Mouse (Mus musculus) G1E (cell line): ENCODE measurements at regions not wholly inside any gene's neighbourhood (a gene's known extent, or its start where the extent isn't known, plus 50 kb on each side); places are given as distances from the start of the nearest gene placed in this dataset.

ENCODE experiments used
- ATAC-seq: 2 replicates; pipeline ENCODE4 v1.8.0; 2016; ENCODE audit warnings: mild to moderate bottlenecking; ENCODE audit not compliant: insufficient number of reproducible peaks, poor library complexity, low FRiP score, severe bottlenecking; ENCODE audit errors: extremely low read depth
- DNase-seq: peaks from one replicate; pipeline ENCODE4 v3.0.0; 2012; ENCODE audit warnings: low spot score
- H3K27me3 ChIP-seq: 2 replicates; pipeline ENCODE4 v1.6.1; 2012; ENCODE audit warnings: mild to moderate bottlenecking, low read length, inconsistent platforms; ENCODE audit not compliant: insufficient read depth
- H3K36me3 ChIP-seq: replicated peaks from 2 replicates; pipeline ENCODE3; 2012; ENCODE audit warnings: mild to moderate bottlenecking, inconsistent platforms
- H3K4me1 ChIP-seq: 2 replicates; pipeline ENCODE4 v1.6.1; 2012; ENCODE audit warnings: low read depth, low read length, inconsistent platforms, mixed read lengths; ENCODE audit not compliant: insufficient read depth
- H3K4me3 ChIP-seq: 2 replicates; pipeline ENCODE4 v1.5.1; 2012; ENCODE audit warnings: low read depth, mild to moderate bottlenecking, inconsistent platforms, low read length, moderate library complexity, mixed read lengths
- H3K9me3 ChIP-seq: replicated peaks from 2 replicates; pipeline ENCODE4 v1.6.1; 2012; ENCODE audit warnings: inconsistent platforms
- CTCF ChIP-seq: IDR thresholded peaks from 2 replicates; pipeline ENCODE4 v1.5.1; 2012; ENCODE audit warnings: low read depth, low read length, inconsistent platforms, mixed read lengths
- GATA1 ChIP-seq: IDR thresholded peaks from 2 replicates; pipeline ENCODE4 v1.6.1; 2012; ENCODE audit warnings: borderline replicate concordance, low read length, inconsistent platforms, mixed read lengths
- GATA2 ChIP-seq: IDR thresholded peaks from 2 replicates; pipeline ENCODE4 v1.6.1; 2012; ENCODE audit warnings: low read depth, low read length, inconsistent platforms, borderline replicate concordance
- POLR2AphosphoS5 ChIP-seq: IDR thresholded peaks from 2 replicates; pipeline ENCODE4 v1.6.1; 2012; ENCODE audit warnings: low read depth, low read length, inconsistent platforms; ENCODE audit not compliant: insufficient replicate concordance
- TAL1 ChIP-seq: conservative IDR thresholded peaks from 2 replicates; pipeline ENCODE4 v1.6.1; 2012; ENCODE audit warnings: low read depth, low read length, inconsistent platforms, mixed read lengths

DNA sequence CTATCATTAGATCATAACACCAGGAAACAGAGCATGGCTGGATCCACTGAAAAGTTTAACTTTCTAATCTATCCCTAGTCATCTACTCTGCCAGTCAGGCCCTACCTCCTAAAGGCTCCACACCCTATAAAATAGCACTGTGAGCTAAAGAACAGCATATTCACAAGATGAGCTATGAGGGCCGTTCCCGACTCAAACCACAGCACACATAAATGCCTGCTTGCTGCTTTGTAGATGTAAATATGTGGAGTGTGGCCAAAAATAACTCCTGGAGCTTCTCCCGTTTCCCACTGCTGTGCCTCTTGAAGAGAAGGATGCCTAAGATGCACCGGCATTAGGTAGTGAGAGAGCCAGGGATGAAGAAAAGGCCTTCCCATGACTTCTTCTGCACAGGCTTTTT is 1632.3 kb downstream of the 4930444P10Rik start:
- no peak for TF ChIP-seq CTCF
- TF ChIP-seq POLR2AphosphoS5 = no peak
- no peak for TF ChIP-seq GATA2
- TF ChIP-seq TAL1 = no peak
- no peak for TF ChIP-seq GATA1
- Histone ChIP-seq H3K27me3 (peaks cover 18% of the 10 kb centered on the region), H3K36me3 (no peaks in the 10 kb centered on the region), H3K4me1 (peaks cover 6% of the 10 kb centered on the region), H3K9me3 (no peaks in the 10 kb centered on the region), H3K4me3 (no peak overlapping the region)
- DNase-seq (no peak), ATAC-seq (no peak)

DNA sequence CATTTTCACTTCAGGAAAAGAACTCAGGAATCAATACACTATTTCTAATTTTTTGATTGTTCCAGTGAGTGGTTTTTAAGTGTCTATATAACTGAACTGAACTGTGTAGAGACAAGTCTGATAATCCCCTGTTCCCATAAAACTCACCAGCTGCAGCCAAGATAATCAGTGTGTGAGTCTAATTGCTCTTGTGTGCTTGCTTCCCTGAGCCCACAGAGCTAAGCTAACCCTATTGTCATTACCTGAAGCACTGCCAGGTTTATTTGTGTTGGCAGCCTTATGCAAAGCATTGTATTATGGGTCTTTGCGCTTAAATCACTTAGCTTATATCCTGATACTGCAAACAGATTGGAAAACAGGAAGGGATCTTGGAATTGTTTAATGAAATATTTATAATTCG is 1663.8 kb downstream of the 4930444P10Rik start:
- no peak for TF ChIP-seq CTCF
- TF ChIP-seq POLR2AphosphoS5 = no peak
- no peak for TF ChIP-seq GATA1
- no peak for TF ChIP-seq GATA2
- TF ChIP-seq TAL1 = no peak
- Histone ChIP-seq H3K4me1 (no peaks in the 10 kb centered on the region), H3K9me3 (no peaks in the 10 kb centered on the region), H3K27me3 (peaks cover 3% of the 10 kb centered on the region; the same call in 1 of the 2 replicates), H3K4me3 (no peak overlapping the region), H3K36me3 (no peaks in the 10 kb centered on the region)
- DNase-seq (no peak), ATAC-seq (no peak)

DNA sequence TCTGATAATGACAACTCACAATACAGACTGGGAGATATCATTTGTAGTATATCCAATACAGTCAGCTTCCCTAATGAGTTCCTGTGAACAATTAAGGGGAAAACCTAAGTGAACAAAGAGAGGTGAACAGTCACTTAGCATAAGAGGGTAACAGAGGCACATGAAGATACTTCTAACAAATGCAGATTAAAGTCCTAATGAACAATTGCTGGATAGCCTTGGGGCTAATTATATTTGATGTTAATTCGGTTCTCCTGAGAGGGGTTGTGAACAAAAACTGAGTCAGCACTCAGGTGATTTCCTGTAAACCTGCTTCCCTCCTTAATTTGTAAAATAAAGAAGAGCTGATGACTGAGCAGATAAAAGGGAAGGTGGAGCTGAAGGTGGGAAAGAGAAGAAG is 1672.1 kb downstream of the 4930444P10Rik start:
- no peaks in the 10 kb centered on the region; the same call in 1 of the 2 replicates for H3K27me3 ChIP-seq
- no peak for TF ChIP-seq POLR2AphosphoS5
- no peak for TF ChIP-seq CTCF
- TF ChIP-seq GATA2 = no peak
- no peak for TF ChIP-seq TAL1
- no peak for TF ChIP-seq GATA1
- no peak for DNase-seq
- no peaks in the 10 kb centered on the region for H3K4me1 ChIP-seq
- no peak for ATAC-seq
- H3K9me3 ChIP-seq = no peaks in the 10 kb centered on the region
- no peak overlapping the region for H3K4me3 ChIP-seq
- H3K36me3 ChIP-seq = no peaks in the 10 kb centered on the region

DNA sequence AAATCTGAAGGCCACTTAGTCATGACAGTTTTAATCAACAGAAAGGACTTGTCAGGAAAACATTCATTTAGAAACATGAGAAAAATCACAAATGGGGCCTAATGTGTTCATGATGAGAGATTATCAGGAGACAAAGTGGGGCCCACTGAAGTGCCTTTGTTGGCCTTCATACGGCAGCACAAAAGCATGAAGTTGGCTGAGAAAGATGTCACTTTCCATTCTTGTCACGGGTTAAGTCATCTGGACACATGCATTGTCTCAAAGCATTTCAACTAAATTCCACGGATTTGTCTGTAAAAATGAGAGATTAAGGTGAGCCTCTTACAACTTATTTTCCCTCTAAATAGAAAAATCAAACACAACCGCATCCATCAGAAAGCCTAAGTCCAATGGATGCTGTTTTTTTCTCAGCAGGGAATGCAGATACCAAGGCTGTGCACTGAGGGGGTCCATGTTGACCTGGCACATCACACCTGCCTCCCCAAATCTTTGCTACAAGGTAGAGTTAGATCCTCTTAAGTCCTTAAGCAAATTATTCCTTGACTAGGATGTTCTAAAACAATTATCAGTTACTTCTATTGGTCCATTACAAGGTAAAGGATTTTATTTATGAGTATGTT is 1679.2 kb downstream of the 4930444P10Rik start:
- no peak for DNase-seq
- TF ChIP-seq POLR2AphosphoS5 = no peak
- TF ChIP-seq CTCF = no peak
- no peak for TF ChIP-seq GATA1
- TF ChIP-seq GATA2 = no peak
- no peak for TF ChIP-seq TAL1
- Histone ChIP-seq H3K4me3 (no peak overlapping the region), H3K36me3 (no peaks in the 10 kb centered on the region), H3K27me3 (no peaks in the 10 kb centered on the region), H3K9me3 (no peaks in the 10 kb centered on the region), H3K4me1 (no peaks in the 10 kb centered on the region)
- no peak for ATAC-seq

DNA sequence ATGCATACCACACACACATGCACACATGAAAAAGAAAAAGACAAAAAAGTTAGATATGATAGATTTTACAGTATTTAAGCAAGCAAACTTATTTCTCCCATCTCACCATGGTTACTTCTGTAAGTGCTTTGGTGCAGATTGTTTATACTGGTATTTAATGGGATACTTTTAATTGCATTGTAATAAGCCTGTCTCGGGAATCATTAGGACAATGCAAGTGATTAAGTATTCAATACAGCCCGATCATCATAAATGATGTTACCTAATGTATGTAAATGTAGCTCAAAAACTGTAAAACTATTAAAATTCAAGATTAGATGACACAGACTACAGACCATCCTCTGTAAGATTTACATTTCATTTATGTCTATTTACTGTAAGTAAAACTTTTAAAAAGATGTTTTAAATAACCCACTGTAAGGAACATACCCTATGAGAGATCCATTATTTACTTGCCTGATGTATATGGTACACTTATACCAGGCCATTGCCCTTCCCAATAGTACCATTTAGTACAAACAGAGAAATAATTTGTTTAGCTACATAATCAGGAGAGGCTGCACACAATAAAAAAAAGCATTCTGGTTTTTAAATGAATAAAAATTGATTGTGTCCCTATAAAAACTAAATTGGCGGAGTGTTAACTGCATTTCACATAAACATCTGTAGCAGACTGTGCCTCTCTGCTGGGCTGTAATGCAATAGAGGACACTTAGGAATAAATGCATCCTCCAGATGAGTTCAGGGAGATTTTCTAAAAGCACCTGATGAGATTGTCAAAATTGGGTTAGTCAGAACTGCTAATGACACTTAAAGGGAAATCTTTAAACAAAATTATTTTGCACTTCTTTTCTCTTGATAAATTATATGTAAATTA is 1722.9 kb downstream of the 4930444P10Rik start:
- Histone ChIP-seq H3K27me3 (peaks cover 10% of the 10 kb centered on the region), H3K4me3 (no peak overlapping the region), H3K36me3 (no peaks in the 10 kb centered on the region), H3K4me1 (no peaks in the 10 kb centered on the region), H3K9me3 (no peaks in the 10 kb centered on the region)
- TF ChIP-seq CTCF (no peak), POLR2AphosphoS5 (no peak), GATA1 (no peak), GATA2 (no peak), TAL1 (no peak)
- no peak for ATAC-seq
- no peak for DNase-seq

DNA sequence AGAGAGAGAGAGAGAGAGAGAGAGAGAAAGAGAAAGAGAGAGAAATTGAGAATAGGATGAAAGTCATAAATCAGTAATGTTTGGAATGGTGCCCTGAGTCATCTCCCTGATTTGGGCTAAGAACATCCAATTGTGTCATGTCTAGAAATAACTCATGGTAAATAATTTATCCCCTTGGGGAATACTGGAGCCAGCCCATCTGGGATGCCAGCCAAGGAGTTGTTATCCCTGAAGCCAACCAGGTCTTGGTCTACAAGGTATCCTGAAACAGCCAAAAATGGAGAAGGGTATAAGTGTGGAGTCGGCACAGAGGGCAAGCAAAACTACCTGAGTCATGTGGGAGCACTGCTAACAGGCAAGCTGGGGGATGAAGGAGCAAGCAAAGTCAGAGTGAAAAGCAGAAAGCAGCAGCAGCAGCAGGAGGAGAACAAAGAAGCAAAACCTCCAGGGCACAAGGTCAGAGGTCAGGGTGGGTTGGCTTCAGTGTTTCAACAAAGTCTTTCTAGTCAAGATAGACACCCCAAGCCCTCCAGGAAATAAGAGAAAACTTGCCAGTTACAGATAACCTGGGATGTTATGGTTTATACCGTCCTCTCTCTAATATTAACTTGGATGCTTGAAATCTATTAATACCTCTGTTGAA is 1733.0 kb downstream of the 4930444P10Rik start:
- TF ChIP-seq CTCF (no peak), GATA2 (no peak), POLR2AphosphoS5 (no peak), GATA1 (no peak)
- no peaks in the 10 kb centered on the region for H3K9me3 ChIP-seq
- ATAC-seq = no peak
- H3K4me3 ChIP-seq = no peak overlapping the region
- no peaks in the 10 kb centered on the region for H3K36me3 ChIP-seq
- H3K27me3 ChIP-seq = peaks cover 3% of the 10 kb centered on the region
- no peaks in the 10 kb centered on the region for H3K4me1 ChIP-seq
- DNase-seq = no peak
